Mouse (Mus musculus) stomach, postnatal 0 days (tissue): ENCODE data around the gene Trank1. TPM values are rescaled to one million over a fixed set of nuclear protein-coding genes. Genes with fewer than 3 reads are reported as not detected.

Source experiments
- ATAC-seq: fragments of 200-750 bp; cut with Nextera tagmentation; 2 replicates; pipeline ENCODE4 v1.8.0; 2017; ENCODE audit not compliant: low FRiP score, low TSS enrichment
- DNase-seq: peaks from one replicate; pipeline ENCODE4 v3.0.0-alpha.2; 2016; ENCODE audit warnings: low spot score
- H3K27ac ChIP-seq: fragments of 300-500 bp; sonication (generic); replicated peaks from 2 replicates; pipeline ENCODE4 v1.5.1; 2014; ENCODE audit warnings: mild to moderate bottlenecking, control low read depth
- H3K27me3 ChIP-seq: fragments of 300-500 bp; sonication (generic); 2 replicates; pipeline ENCODE4 v1.6.1; 2014; ENCODE audit warnings: low read length; ENCODE audit not compliant: control insufficient read depth, insufficient read depth
- H3K36me3 ChIP-seq: fragments of 300-500 bp; sonication (generic); 2 replicates; pipeline ENCODE4 v1.6.1; 2014; ENCODE audit warnings: low read length, mixed read lengths; ENCODE audit not compliant: control insufficient read depth, insufficient read depth
- H3K4me1 ChIP-seq: fragments of 300-500 bp; sonication (generic); replicated peaks from 2 replicates; pipeline ENCODE4 v1.6.1; 2014; ENCODE audit warnings: antibody characterized with exemption; ENCODE audit not compliant: control insufficient read depth, insufficient read depth
- H3K4me2 ChIP-seq: fragments of 300-500 bp; sonication (generic); replicated peaks from 2 replicates; pipeline ENCODE4 v1.6.1; 2014; ENCODE audit warnings: low read depth, mild to moderate bottlenecking, control low read depth, moderate library complexity
- H3K4me3 ChIP-seq: fragments of 300-500 bp; sonication (generic); 2 replicates; pipeline ENCODE4 v1.5.1; 2014; ENCODE audit warnings: low read depth, low read length, control low read depth
- H3K9ac ChIP-seq: fragments of 300-500 bp; sonication (generic); 2 replicates; pipeline ENCODE4 v1.6.1; 2014; ENCODE audit warnings: mild to moderate bottlenecking, low read length, control low read depth, mixed read lengths
- H3K9me3 ChIP-seq: fragments of 300-500 bp; sonication (generic); 2 replicates; pipeline ENCODE4 v1.6.1; 2016; ENCODE audit warnings: low read length; ENCODE audit not compliant: control insufficient read depth
- CTCF ChIP-seq: IDR thresholded peaks from 2 replicates; pipeline ENCODE4 v1.5.1; 2016; ENCODE audit warnings: antibody characterized with exemption, low read depth, mild to moderate bottlenecking, moderate library complexity
- EP300 ChIP-seq: optimal IDR thresholded peaks from 2 replicates; pipeline ENCODE3; 2016; ENCODE audit warnings: antibody characterized with exemption
- WGBS: fragments of 180-500 bp; shearing (Covaris S2); extraction: QIAGEN DNeasy Blood & Tissue Kit; methylation state at CpG from one replicate; pipeline ENCODE4 v1.1.7; 2014; 5-methylcytosine and 5-hydroxymethylcytosine counted together
- polyA plus RNA-seq: library from polyadenylated mRNA; unstranded; fragments of >200 nt; fragmentation: Nextera tagmentation; extraction: Ambion mirVana; gene quantifications from 2 replicates; pipeline ENCODE4 v1.2.1, GENCODE M21; 2015

The Trank1 gene
- polyA plus RNA-seq, 1 experiment from 2014 or later: 0.16 TPM

GRCm38 (mm10) chr9:111272356-111272755 lies 39.2 kb upstream of the Trank1 start:
- H3K4me2 ChIP-seq: peak overlapping the region; percentile 69
- H3K27me3 ChIP-seq: no peaks in the 10 kb centered on the region
- no peaks in the 10 kb centered on the region; the same call in 1 of the 2 replicates for H3K36me3 ChIP-seq
- no peak for TF ChIP-seq CTCF
- no peak for TF ChIP-seq EP300
- peak overlapping the region; percentile 97 for H3K27ac ChIP-seq
- no peak for ATAC-seq
- H3K4me1 ChIP-seq: peaks cover 8% of the 10 kb centered on the region; the same call in 1 of the 2 replicates
- no peaks in the 10 kb centered on the region for H3K9me3 ChIP-seq
- H3K4me3 ChIP-seq: peak overlapping the region; percentile 82
- whole genome bisulfite sequencing: 3% methylated on average over 19 of the region's 19 CpGs
- H3K9ac ChIP-seq: peak overlapping the region; percentile 92
- peak; percentile 48 for DNase-seq

- H3K27me3 ChIP-seq: no peaks in the 10 kb centered on the region
- no peaks in the 10 kb centered on the region for H3K36me3 ChIP-seq
- H3K27ac ChIP-seq: no peak overlapping the region
- 51% methylated on average over 15 of the region's 15 CpGs for WGBS
- peak overlapping the region; percentile 69 for H3K4me2 ChIP-seq
- H3K9me3 ChIP-seq: no peaks in the 10 kb centered on the region
- H3K4me3 ChIP-seq: peak overlapping the region; percentile 82
- peaks cover 8% of the 10 kb centered on the region; the same call in 1 of the 2 replicates for H3K4me1 ChIP-seq
- DNase-seq (no peak), ATAC-seq (no peak)
- H3K9ac ChIP-seq: peak overlapping the region; percentile 92
- TF ChIP-seq EP300 (no peak), CTCF (no peak)
These were observed 38.3 kb upstream of the Trank1 start for GRCm38 (mm10) chr9:111272996-111273785.

- H3K4me2 ChIP-seq: peak overlapping the region; percentile 69
- peak overlapping the region; percentile 82; the same call in 1 of the 2 replicates for H3K4me3 ChIP-seq
- H3K9ac ChIP-seq: no peak overlapping the region
- H3K36me3 ChIP-seq: peaks cover 2% of the 10 kb centered on the region; the same call in 1 of the 2 replicates
- TF ChIP-seq EP300: no peak
- TF ChIP-seq CTCF: no peak
- no peaks in the 10 kb centered on the region for H3K27me3 ChIP-seq
- peaks cover 8% of the 10 kb centered on the region; the same call in 1 of the 2 replicates for H3K4me1 ChIP-seq
- DNase-seq (no peak), ATAC-seq (no peak)
- 43% methylated on average over 1 of the region's 1 CpGs for WGBS
- no peak overlapping the region for H3K27ac ChIP-seq
- H3K9me3 ChIP-seq: no peaks in the 10 kb centered on the region
These were observed 37.6 kb upstream of the Trank1 start for GRCm38 (mm10) chr9:111273958-111274357.

- H3K27me3 ChIP-seq: no peaks in the 10 kb centered on the region
- TF ChIP-seq EP300 (no peak), CTCF (no peak)
- H3K9ac ChIP-seq: 0 out of 2 replicates have a peak overlapping the region, but pooled peaks have one; percentile 27
- H3K9me3 ChIP-seq: no peaks in the 10 kb centered on the region
- H3K4me2 ChIP-seq: peak overlapping the region; percentile 43
- ATAC-seq (no peak), DNase-seq (no peak)
- peak overlapping the region; percentile 15; the same call in 1 of the 2 replicates for H3K4me3 ChIP-seq
- peaks cover 8% of the 10 kb centered on the region; the same call in 1 of the 2 replicates for H3K4me1 ChIP-seq
- 39% methylated on average over 1 of the region's 1 CpGs for WGBS
- H3K27ac ChIP-seq: no peak overlapping the region
- peaks cover 2% of the 10 kb centered on the region; the same call in 1 of the 2 replicates for H3K36me3 ChIP-seq
These were observed 36.4 kb upstream of the Trank1 start for GRCm38 (mm10) chr9:111275156-111275555.

- H3K4me1 ChIP-seq: no peaks in the 10 kb centered on the region
- 57% methylated on average over 3 of the region's 3 CpGs for WGBS
- DNase-seq: no peak
- no peaks in the 10 kb centered on the region for H3K36me3 ChIP-seq
- H3K4me2 ChIP-seq: no peak overlapping the region
- TF ChIP-seq CTCF: no peak
- no peak for TF ChIP-seq EP300
- no peak overlapping the region for H3K27ac ChIP-seq
- no peak overlapping the region for H3K4me3 ChIP-seq
- no peak for ATAC-seq
- H3K9ac ChIP-seq: no peak overlapping the region
- H3K27me3 ChIP-seq: no peaks in the 10 kb centered on the region
- H3K9me3 ChIP-seq: no peaks in the 10 kb centered on the region
These were observed 26.5 kb upstream of the Trank1 start for GRCm38 (mm10) chr9:111285061-111285460.

- Histone ChIP-seq H3K36me3 (no peaks in the 10 kb centered on the region), H3K4me2 (no peak overlapping the region), H3K9ac (no peak overlapping the region), H3K9me3 (no peaks in the 10 kb centered on the region), H3K4me3 (no peak overlapping the region), H3K27ac (no peak overlapping the region), H3K4me1 (no peaks in the 10 kb centered on the region), H3K27me3 (no peaks in the 10 kb centered on the region)
- ATAC-seq: no peak
- no peak for DNase-seq
- no peak for TF ChIP-seq EP300
- TF ChIP-seq CTCF: no peak
- 11% methylated on average over 5 of the region's 5 CpGs for WGBS
These were observed 25.9 kb upstream of the Trank1 start for GRCm38 (mm10) chr9:111285676-111286075.
